Comparison of ENCODE assay signal across 11 mouse cellular contexts in genomic region chr8:11273506-11274158, GRCm38 (mm10). TPM values are rescaled to one million over a fixed set of nuclear protein-coding genes. Genes with fewer than 3 reads are reported as not detected.
DNase-seq lines count a peak whose midpoint lies in the region; ATAC-seq lines count a peak whose summit lies in the region.
"Had no signal": no experiment of that assay in that cellular context is flagged by ENCODE, and none has a peak within 500 bp of the region (broad histone marks: within the 10 kb centered on the region; RNA-seq: fewer than 3 reads in every experiment).

No protein-coding gene starts in this region.

- no peak overlapping the region for H3K4me2 ChIP-seq in embryonic facial prominence, embryonic 14.5 days (ENCODE audit: low read depth, low read length)
- no peak overlapping the region for H3K4me2 ChIP-seq in forebrain, embryonic 13.5 days
- H3K4me2 ChIP-seq: lung, embryonic 14.5 days; neural tube, embryonic 13.5 days had no signal

- H3K4me3 ChIP-seq in embryonic facial prominence, embryonic 14.5 days (ENCODE audit: low read depth, low read length): no peak overlapping the region
- no peak overlapping the region for H3K4me3 ChIP-seq in embryonic facial prominence, embryonic 10.5 days
- no peak overlapping the region for H3K4me3 ChIP-seq in forebrain, embryonic 13.5 days
- H3K4me3 ChIP-seq: neural tube, embryonic 13.5 days had no signal

- DNase-seq in embryonic facial prominence, embryonic 14.5 days (ENCODE audit: low spot score): peak; percentile 84
- DNase-seq in embryonic facial prominence, embryonic 10.5 days (ENCODE audit: low spot score): no peak
- peak; percentile 88 to 92 for DNase-seq in heart, adult 18-20 months
- DNase-seq in layer of hippocampus, adult 8-10 months (ENCODE audit: low spot score in 2 of 2): peak; percentile 87 to 93
- DNase-seq in lung, postnatal 36 days: peak; percentile 76
- no peak for DNase-seq in adrenal gland, postnatal 4 days (ENCODE audit: low spot score in 2 of 2)
- DNase-seq in urinary bladder, postnatal 10 days (ENCODE audit: low spot score): no peak
- DNase-seq: lung, embryonic 14.5 days had no signal

- H3K27ac ChIP-seq in embryonic facial prominence, embryonic 14.5 days (replicated peaks; ENCODE audit: low read depth, low read length): no peak overlapping the region
- H3K27ac ChIP-seq in embryonic facial prominence, embryonic 10.5 days (replicated peaks): no peak overlapping the region
- no peak overlapping the region for H3K27ac ChIP-seq in forebrain, embryonic 13.5 days
- H3K27ac ChIP-seq: neural tube, embryonic 13.5 days had no signal

- no peaks in the 10 kb centered on the region for H3K9me3 ChIP-seq in embryonic facial prominence, embryonic 14.5 days (ENCODE audit: control insufficient read depth, low read length)
- no peaks in the 10 kb centered on the region for H3K9me3 ChIP-seq in embryonic facial prominence, embryonic 10.5 days
- no peaks in the 10 kb centered on the region for H3K9me3 ChIP-seq in forebrain, embryonic 13.5 days (replicated peaks)
- H3K9me3 ChIP-seq: neural tube, embryonic 13.5 days had no signal

- peaks cover 52% of the 10 kb centered on the region for H3K4me1 ChIP-seq in embryonic facial prominence, embryonic 14.5 days (ENCODE audit: control insufficient read depth, insufficient read depth, low read length)
- H3K4me1 ChIP-seq in embryonic facial prominence, embryonic 10.5 days: peaks cover 52% of the 10 kb centered on the region
- peaks cover 8% of the 10 kb centered on the region for H3K4me1 ChIP-seq in forebrain, embryonic 13.5 days

- no peak for ATAC-seq in embryonic facial prominence, embryonic 14.5 days (ENCODE audit: low read depth)
- no peak for ATAC-seq in forebrain, embryonic 13.5 days
- ATAC-seq: inflammation-experienced regulatory T-cells, adult 6 months had no signal

- no peaks in the 10 kb centered on the region; the same call in 1 of the 2 replicates for H3K27me3 ChIP-seq in embryonic facial prominence, embryonic 14.5 days (replicated peaks; ENCODE audit: control insufficient read depth, insufficient read depth, low read length)
- H3K27me3 ChIP-seq in embryonic facial prominence, embryonic 10.5 days (replicated peaks; ENCODE audit: low read depth, poor library complexity, severe bottlenecking): no peaks in the 10 kb centered on the region
- no peaks in the 10 kb centered on the region for H3K27me3 ChIP-seq in forebrain, embryonic 13.5 days
- H3K27me3 ChIP-seq: neural tube, embryonic 13.5 days had no signal

- 65% methylated on average over 15 of the region's 15 CpGs for WGBS in embryonic facial prominence, embryonic 14.5 days
- 89% methylated on average over 15 of the region's 15 CpGs for WGBS in embryonic facial prominence, embryonic 10.5 days
- 93% methylated on average over 15 of the region's 15 CpGs for WGBS in forebrain, embryonic 13.5 days

- H3K36me3 ChIP-seq in embryonic facial prominence, embryonic 14.5 days (ENCODE audit: control insufficient read depth, insufficient read depth, low read length): no peaks in the 10 kb centered on the region
- H3K36me3 ChIP-seq in embryonic facial prominence, embryonic 10.5 days (replicated peaks): peaks cover 6% of the 10 kb centered on the region; the same call in 1 of the 2 replicates
- H3K36me3 ChIP-seq in forebrain, embryonic 13.5 days (ENCODE audit: poor library complexity, severe bottlenecking): no peaks in the 10 kb centered on the region
- H3K36me3 ChIP-seq: neural tube, embryonic 13.5 days had no signal

- H3K9ac ChIP-seq in embryonic facial prominence, embryonic 14.5 days (ENCODE audit: low read depth, low read length): no peak overlapping the region
- H3K9ac ChIP-seq in forebrain, embryonic 13.5 days: no peak overlapping the region
- H3K9ac ChIP-seq: lung, embryonic 14.5 days; neural tube, embryonic 13.5 days had no signal

RNA-seq across cellular contexts. Expression of gene Col4a2, which starts 39.0 kb away (rescaled TPM):
- polyA plus RNA-seq in embryonic facial prominence, embryonic 14.5 days (2014; fragmentation: Nextera tagmentation; extraction: Ambion mirVana): 92.3 and 95.9 TPM in 2 replicates
- polyA plus RNA-seq in embryonic facial prominence, embryonic 10.5 days (2016; fragmentation: Nextera tagmentation; extraction: Ambion mirVana): 51.8 and 54.7 TPM in 2 replicates
- 100 to 1,000 TPM; 127 to 140 TPM for total RNA-seq in heart, adult 18-20 months (2021)
- total RNA-seq in layer of hippocampus, adult 8-10 months (2022): 10 to 100 TPM; 39.6 to 55.5 (median 43.9) TPM
- 100 to 1,000 TPM; 299 to 331 TPM for total RNA-seq in adrenal gland, postnatal 4 days (2021)
- polyA plus RNA-seq in forebrain, embryonic 13.5 days (2015; fragmentation: Nextera tagmentation; extraction: Ambion mirVana): 21.7 and 24.0 TPM in 2 replicates
- polyA plus RNA-seq: inflammation-experienced regulatory T-cells, adult 6 months had no signal

RNA-seq across cellular contexts. Expression of gene Col4a1, which starts 39.0 kb away (rescaled TPM):
- 270 and 289 TPM in 2 replicates for polyA plus RNA-seq in embryonic facial prominence, embryonic 14.5 days (2014; fragmentation: Nextera tagmentation; extraction: Ambion mirVana)
- 128 and 138 TPM in 2 replicates for polyA plus RNA-seq in embryonic facial prominence, embryonic 10.5 days (2016; fragmentation: Nextera tagmentation; extraction: Ambion mirVana)
- total RNA-seq in heart, adult 18-20 months (2021): 100 to 1,000 TPM; 217 to 274 TPM
- total RNA-seq in layer of hippocampus, adult 8-10 months (2022): 10 to 100 TPM; 34.9 to 38.4 (median 36.1) TPM
- total RNA-seq in adrenal gland, postnatal 4 days (2021): 100 to 1,000 TPM; 580 to 619 TPM
- 50.8 and 53.5 TPM in 2 replicates for polyA plus RNA-seq in forebrain, embryonic 13.5 days (2015; fragmentation: Nextera tagmentation; extraction: Ambion mirVana)

Comparison
In these comparisons a context has a peak if more than half of its experiments do, and no peak if none do; other contexts are left out.
1. DNase-seq: peak in embryonic facial prominence, embryonic 14.5 days (single experiment), heart, adult 18-20 months (2 of 2), layer of hippocampus, adult 8-10 months (2 of 2) and lung, postnatal 36 days (single experiment); none in embryonic facial prominence, embryonic 10.5 days (single experiment), adrenal gland, postnatal 4 days (0 of 2) and urinary bladder, postnatal 10 days (single experiment).
2. RNA of gene Col4a1, which starts 39.0 kb away (total RNA-seq): 580 to 619 TPM in adrenal gland, postnatal 4 days and 217 to 274 TPM in heart, adult 18-20 months; 34.9 to 38.4 TPM in layer of hippocampus, adult 8-10 months; every median in the first group is over 4 times any median in the second.